Mouse (Mus musculus): ENCODE data around the gene Ahrr. TPM values are rescaled to one million over a fixed set of nuclear protein-coding genes. Genes with fewer than 3 reads are reported as not detected.

Gene Ahrr
- polyA plus RNA-seq (2014; fragmentation: Illumina TruSeq; extraction: RNeasy Lipid Tissue Mini Kit (QIAGEN cat#74804); ENCODE audit: low read depth, low replicate concordance): not detected

DNA sequence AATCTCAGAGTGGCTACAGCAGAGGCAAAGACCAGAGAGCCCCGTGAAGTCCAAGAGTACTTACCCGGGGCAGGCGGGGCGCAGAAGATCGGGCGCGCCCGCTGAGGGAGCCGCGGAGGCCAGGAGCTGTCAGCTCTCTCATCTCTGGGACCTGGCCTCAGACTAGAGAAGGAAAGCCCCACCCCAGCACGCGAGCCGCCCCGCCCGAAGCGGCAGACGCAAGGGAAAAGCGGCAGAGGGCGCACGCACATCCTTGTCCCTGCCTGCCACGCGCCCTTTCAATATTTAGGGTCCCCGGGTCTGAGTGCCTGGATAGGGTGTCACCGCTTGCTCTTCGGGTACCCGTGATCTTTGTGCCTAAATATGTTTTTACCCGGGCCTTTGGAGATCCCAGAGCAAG lies at the start of gene Ahrr:
Gene Ahrr, minus strand, starts transcription at position 165 of the 400 bp plus-strand sequence.

DNA sequence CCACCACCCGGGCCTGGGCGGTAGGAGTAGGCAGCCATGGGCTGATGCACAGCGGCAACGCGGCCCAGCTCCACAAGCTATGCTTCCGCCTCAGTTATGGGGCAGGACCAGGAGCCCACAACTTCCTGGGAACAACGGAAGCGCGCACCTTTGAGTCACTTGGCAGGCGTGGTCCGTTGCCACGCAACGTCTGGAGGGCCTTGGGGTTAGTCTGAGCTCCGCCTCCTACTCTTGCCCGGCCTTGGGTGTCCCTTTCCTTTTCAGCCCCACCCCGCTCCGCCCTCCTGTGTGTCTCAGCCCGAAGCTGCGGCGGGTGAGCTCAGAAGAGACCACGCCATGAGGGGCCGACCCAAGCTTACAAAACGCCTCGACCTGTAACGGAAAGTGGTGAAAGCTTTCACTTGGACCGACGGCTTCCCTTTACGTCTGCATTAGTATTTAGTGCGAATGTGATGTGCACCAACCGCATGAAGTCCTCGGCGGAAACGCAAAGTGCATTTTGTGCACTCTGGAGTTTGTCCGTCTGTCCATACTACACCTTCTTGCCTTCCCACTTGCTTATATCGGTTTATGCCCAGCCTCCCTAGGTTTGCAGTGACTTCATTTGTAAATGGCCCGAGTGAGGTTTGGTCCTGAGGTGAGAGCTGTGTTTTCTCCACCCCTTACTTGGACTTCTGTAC lies 25.2 kb upstream of the Ahrr start, which contains the start of gene Pdcd6:
Gene Pdcd6, minus strand, starts transcription at position 411 of the 680 bp plus-strand sequence.

DNA sequence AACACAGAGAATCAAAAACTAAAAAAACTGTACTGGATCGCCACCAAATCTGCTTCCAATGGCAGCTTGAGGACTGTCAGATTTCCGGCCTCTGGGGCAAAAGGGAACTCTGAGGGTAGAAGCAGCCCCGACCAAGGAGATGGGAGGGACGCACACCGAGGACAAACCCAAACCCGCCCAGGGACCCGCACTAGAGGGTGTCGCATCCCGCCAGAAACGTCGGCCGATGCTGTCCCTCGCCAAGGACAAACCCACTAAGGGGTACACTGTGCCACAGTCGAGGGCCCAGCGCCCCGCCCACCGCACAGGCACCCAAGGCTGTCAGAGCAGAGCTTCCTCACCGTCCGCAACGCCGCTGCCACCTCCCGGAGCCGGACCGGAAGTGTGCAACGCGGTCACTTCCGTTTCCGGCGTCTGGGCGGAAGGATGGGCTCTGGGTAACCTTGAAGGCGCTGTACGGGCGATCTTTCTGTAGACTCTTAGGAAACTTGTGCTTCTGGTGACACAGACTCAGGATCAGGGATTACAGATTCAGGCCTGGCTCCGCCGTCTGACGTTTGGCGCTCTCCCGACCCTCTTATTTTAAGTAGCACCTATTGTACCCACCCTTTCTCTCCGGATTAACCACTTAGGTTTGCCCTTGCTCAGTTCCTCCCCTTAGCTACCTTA lies 83.7 kb downstream of the Ahrr start, which contains the start of gene Exoc3:
Gene Exoc3, minus strand, starts transcription at position 416 of the 669 bp plus-strand sequence.

Other genes with a start within 250 kb of the Ahrr start
- gene Cep72, start 230.0 kb downstream of the Ahrr start, polyA plus RNA-seq (2014; fragmentation: Illumina TruSeq; extraction: RNeasy Lipid Tissue Mini Kit (QIAGEN cat#74804); ENCODE audit: low read depth, low replicate concordance): 0.66 TPM
- not detected for gene Slc9a3, start 170.9 kb downstream of the Ahrr start, polyA plus RNA-seq (2014; fragmentation: Illumina TruSeq; extraction: RNeasy Lipid Tissue Mini Kit (QIAGEN cat#74804); ENCODE audit: low read depth, low replicate concordance)
- 16.1 TPM for gene Exoc3, start 83.6 kb downstream of the Ahrr start, polyA plus RNA-seq (2014; fragmentation: Illumina TruSeq; extraction: RNeasy Lipid Tissue Mini Kit (QIAGEN cat#74804); ENCODE audit: low read depth, low replicate concordance)
- gene Pdcd6, start 25.2 kb upstream of the Ahrr start, polyA plus RNA-seq (2014; fragmentation: Illumina TruSeq; extraction: RNeasy Lipid Tissue Mini Kit (QIAGEN cat#74804); ENCODE audit: low read depth, low replicate concordance): 102 TPM
- gene Sdha, start 57.9 kb upstream of the Ahrr start, polyA plus RNA-seq (2014; fragmentation: Illumina TruSeq; extraction: RNeasy Lipid Tissue Mini Kit (QIAGEN cat#74804); ENCODE audit: low read depth, low replicate concordance): 371 TPM
- gene Ccdc127, start 58.0 kb upstream of the Ahrr start, polyA plus RNA-seq (2014; fragmentation: Illumina TruSeq; extraction: RNeasy Lipid Tissue Mini Kit (QIAGEN cat#74804); ENCODE audit: low read depth, low replicate concordance): 14.6 TPM
- gene Lrrc14b, start 71.7 kb upstream of the Ahrr start, polyA plus RNA-seq (2014; fragmentation: Illumina TruSeq; extraction: RNeasy Lipid Tissue Mini Kit (QIAGEN cat#74804); ENCODE audit: low read depth, low replicate concordance): 0.21 TPM
- 8.0 TPM for gene Zfp72, start 98.5 kb upstream of the Ahrr start, polyA plus RNA-seq (2014; fragmentation: Illumina TruSeq; extraction: RNeasy Lipid Tissue Mini Kit (QIAGEN cat#74804); ENCODE audit: low read depth, low replicate concordance)
- gene Ftl1-ps1, start 107.4 kb upstream of the Ahrr start, polyA plus RNA-seq (2014; fragmentation: Illumina TruSeq; extraction: RNeasy Lipid Tissue Mini Kit (QIAGEN cat#74804); ENCODE audit: low read depth, low replicate concordance): 15.5 TPM
- 104 TPM for gene Zfp825, start 201.7 kb upstream of the Ahrr start, polyA plus RNA-seq (2014; fragmentation: Illumina TruSeq; extraction: RNeasy Lipid Tissue Mini Kit (QIAGEN cat#74804); ENCODE audit: low read depth, low replicate concordance)